Mouse (Mus musculus) ES-Bruce4 (cell line): ENCODE measurements at regions not wholly inside any gene's neighbourhood (a gene's known extent, or its start where the extent isn't known, plus 50 kb on each side); places are given as distances from the start of the nearest gene placed in this dataset.

Source experiments
- EP300 ChIP-seq: IDR thresholded peaks from 2 replicates; pipeline ENCODE4 v1.6.1; 2011; ENCODE audit warnings: low read depth, low read length; ENCODE audit not compliant: insufficient read depth
- POLR2A ChIP-seq: IDR thresholded peaks from one replicate; pipeline ENCODE4 v1.8.1; 2011; ENCODE audit warnings: low read length; ENCODE audit not compliant: insufficient read depth

- TF ChIP-seq EP300 (no peak), POLR2A (no peak)
Measured at GRCm38 (mm10) chr11:66606646-66607045, 80.9 kb upstream of the Shisa6 start.
